Mouse (Mus musculus) heart, embryonic 12.5 days (tissue): ENCODE measurements at regions not wholly inside any gene's neighbourhood (a gene's known extent, or its start where the extent isn't known, plus 50 kb on each side); places are given as distances from the start of the nearest gene placed in this dataset.

Experiments used
- ATAC-seq: fragments of 200-750 bp; cut with Nextera tagmentation; 2 replicates; pipeline ENCODE4 v1.8.0; 2017; ENCODE audit warnings: moderate TSS enrichment, moderate library complexity; ENCODE audit not compliant: insufficient number of reproducible peaks, low FRiP score
- H3K27ac ChIP-seq: fragments of 300-500 bp; sonication (generic); 2 replicates; pipeline ENCODE4 v1.5.1; 2016; ENCODE audit warnings: mild to moderate bottlenecking, moderate library complexity; ENCODE audit not compliant: poor library complexity, severe bottlenecking
- H3K27me3 ChIP-seq: fragments of 300-500 bp; sonication (generic); replicated peaks from 2 replicates; pipeline ENCODE4 v1.6.1; 2016; ENCODE audit warnings: mild to moderate bottlenecking, moderate library complexity
- H3K36me3 ChIP-seq: fragments of 300-500 bp; sonication (generic); 2 replicates; pipeline ENCODE4 v1.6.1; 2016; ENCODE audit warnings: mild to moderate bottlenecking, moderate library complexity
- H3K4me1 ChIP-seq: fragments of 300-500 bp; sonication (generic); replicated peaks from 2 replicates; pipeline ENCODE4 v1.6.1; 2016; ENCODE audit warnings: mild to moderate bottlenecking
- H3K4me2 ChIP-seq: fragments of 300-500 bp; sonication (generic); 2 replicates; pipeline ENCODE4 v1.6.1; 2016; ENCODE audit warnings: mild to moderate bottlenecking, moderate library complexity
- H3K4me3 ChIP-seq: fragments of 300-500 bp; sonication (generic); 2 replicates; pipeline ENCODE4 v1.5.1; 2016; ENCODE audit warnings: mild to moderate bottlenecking
- H3K9ac ChIP-seq: fragments of 300-500 bp; sonication (generic); 2 replicates; pipeline ENCODE4 v1.6.1; 2016; ENCODE audit warnings: mild to moderate bottlenecking, moderate library complexity
- H3K9me3 ChIP-seq: fragments of 300-500 bp; sonication (generic); replicated peaks from 2 replicates; pipeline ENCODE4 v1.6.1; 2016; ENCODE audit warnings: mild to moderate bottlenecking, moderate library complexity
- WGBS: fragments of 180-500 bp; shearing (Covaris S2); methylation state at CpG from one replicate; pipeline ENCODE4 v1.1.7; 2016; 5-methylcytosine and 5-hydroxymethylcytosine counted together

DNA sequence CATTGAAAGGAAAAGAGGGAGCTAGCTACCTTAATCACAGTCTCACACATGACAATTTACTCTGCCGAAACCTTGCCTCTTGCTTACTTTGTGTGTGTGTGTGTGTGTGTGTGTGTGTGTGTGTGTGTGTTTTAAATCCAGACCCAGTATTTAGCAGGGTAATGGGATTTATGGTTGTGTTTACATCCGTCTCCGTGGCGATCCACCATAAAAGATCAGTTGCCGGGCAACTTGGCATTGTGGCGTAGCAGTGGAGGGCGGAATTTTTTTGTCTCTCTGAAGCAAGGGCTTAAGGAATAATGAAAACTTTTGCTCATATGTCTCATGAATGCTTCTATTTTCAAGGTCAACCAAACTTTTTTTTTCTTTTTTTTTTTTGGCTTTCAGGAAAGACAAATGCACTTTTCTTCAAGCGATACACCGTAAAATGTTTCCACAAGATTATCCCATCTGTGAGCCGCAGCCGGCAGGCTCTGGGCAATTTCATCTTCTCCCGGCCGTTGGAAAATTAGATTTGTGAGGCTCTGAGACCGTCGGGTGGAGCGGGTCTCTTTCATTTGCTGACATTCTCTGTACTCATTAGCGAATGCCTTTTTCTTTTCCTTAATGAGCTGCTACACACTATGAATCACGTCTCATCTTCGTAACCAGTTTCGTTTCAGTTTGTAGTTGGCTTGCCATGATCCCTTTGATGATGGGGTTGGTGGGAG lies 53.9 kb upstream of the Ptch1 start:
- no peak overlapping the region for H3K9ac ChIP-seq
- WGBS, result 70% methylated on average over 20 of the region's 20 CpGs
- no peak overlapping the region for H3K4me2 ChIP-seq
- no peaks in the 10 kb centered on the region for H3K36me3 ChIP-seq
- H3K4me3 ChIP-seq, result no peak overlapping the region
- no peaks in the 10 kb centered on the region for H3K9me3 ChIP-seq
- ATAC-seq, result no peak
- no peaks in the 10 kb centered on the region for H3K27me3 ChIP-seq
- H3K4me1 ChIP-seq, result no peaks in the 10 kb centered on the region
- H3K27ac ChIP-seq, result no peak overlapping the region

DNA sequence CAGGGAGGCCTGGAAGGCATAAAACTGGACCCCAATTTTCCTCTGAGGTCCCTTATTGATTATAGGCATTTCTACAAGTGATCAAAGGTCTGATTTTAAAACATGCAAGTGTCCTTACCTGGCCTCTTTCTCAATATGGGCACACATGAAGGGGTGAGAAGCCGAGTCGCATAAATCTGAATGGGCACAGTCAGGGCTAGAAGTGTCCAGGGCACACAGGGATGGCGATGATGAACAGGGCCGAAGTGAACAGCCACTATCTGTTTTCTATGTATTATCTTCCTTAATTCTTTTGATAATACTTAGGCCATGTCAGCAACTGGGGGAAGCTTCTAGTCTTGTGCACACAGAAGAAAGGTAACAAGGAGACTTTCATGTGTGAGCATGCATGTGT lies 54.5 kb upstream of the Ptch1 start:
- no peak overlapping the region for H3K27ac ChIP-seq
- no peak for ATAC-seq
- H3K36me3 ChIP-seq, result no peaks in the 10 kb centered on the region
- H3K9ac ChIP-seq, result no peak overlapping the region
- H3K4me1 ChIP-seq, result no peaks in the 10 kb centered on the region
- no peaks in the 10 kb centered on the region for H3K27me3 ChIP-seq
- no peak overlapping the region for H3K4me3 ChIP-seq
- H3K9me3 ChIP-seq, result no peaks in the 10 kb centered on the region
- WGBS, result 85% methylated on average over 4 of the region's 4 CpGs
- no peak overlapping the region for H3K4me2 ChIP-seq

DNA sequence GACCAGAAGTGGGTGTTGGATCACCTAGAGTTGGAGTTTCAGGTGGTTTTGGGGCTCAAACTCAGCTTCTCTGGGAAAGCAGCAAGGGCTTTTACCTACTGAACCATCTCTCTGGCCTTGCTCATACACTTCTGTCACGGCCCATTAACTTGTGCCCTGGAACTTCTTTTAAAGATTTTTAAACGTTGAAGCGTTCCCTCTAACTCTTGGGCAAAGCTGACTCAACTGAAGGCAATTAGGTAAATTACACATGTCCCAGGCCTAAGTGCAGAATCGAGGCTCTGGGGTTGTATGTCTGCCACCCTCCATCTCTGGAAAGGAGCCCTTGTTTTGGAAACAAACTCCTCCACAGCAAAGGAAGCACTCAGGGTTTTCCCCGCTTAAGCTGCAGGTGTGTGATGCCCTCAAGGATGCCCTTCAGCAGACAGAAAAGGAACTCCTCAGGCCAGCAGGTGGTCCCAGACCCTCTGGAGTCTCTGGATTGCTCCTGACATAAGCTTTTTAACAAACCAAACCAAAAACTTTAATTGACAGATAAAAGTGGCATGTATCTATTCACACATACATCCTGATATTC lies 58.5 kb upstream of the Ptch1 start:
- Histone ChIP-seq H3K4me3 (no peak overlapping the region), H3K27me3 (no peaks in the 10 kb centered on the region), H3K36me3 (no peaks in the 10 kb centered on the region), H3K4me1 (no peaks in the 10 kb centered on the region), H3K9me3 (no peaks in the 10 kb centered on the region), H3K9ac (no peak overlapping the region), H3K27ac (no peak overlapping the region), H3K4me2 (no peak overlapping the region)
- WGBS, result 72% methylated on average over 5 of the region's 5 CpGs
- ATAC-seq, result no peak

DNA sequence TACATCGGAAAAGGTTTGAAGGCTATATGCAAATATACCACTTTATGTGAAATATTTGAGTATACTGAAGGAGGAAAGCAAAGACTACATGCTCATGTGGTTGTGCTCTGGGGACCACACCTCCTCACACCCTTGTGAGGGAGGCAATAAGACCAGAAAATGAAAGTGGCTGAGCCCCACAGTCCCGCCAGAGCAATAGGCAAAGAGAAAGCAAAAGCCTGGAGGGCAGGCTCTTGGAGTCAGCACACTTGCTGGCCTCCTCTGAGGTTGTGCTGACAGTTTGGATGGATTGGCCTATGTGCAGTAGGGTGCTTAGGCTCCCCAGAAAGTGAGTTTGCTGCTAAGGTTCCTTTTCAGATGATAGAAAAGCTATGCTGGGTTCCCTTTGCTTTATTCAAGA lies 60.9 kb upstream of the Ptch1 start:
- H3K27ac ChIP-seq, result no peak overlapping the region

DNA sequence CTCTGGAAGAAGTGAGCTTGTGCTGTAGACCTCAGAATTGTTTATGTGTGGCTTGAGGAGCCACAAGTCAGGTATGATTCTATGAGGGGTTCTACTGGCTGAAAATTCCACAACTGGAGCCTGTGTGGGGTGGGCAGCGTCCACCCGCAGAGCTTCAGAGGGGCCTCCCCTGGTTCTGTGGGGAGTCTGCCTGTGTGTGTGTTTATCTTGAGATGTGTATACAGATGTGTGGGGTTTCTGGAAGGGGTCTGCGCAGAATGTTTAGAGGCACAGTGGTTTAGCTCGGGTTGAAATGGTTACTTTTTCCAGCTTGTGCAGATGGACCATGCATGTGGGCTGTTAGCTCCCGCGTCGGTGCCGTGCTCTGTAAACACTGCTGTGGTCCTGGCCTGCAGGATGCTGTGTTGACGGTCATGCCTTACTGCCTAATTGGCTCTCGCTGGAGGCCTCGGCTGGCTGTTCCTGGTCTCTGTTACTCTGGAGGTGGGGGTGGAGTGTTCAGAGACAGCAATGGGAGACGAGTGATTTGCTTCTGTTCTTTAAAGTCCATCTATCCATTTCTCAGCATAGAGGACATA lies 68.3 kb upstream of the Ptch1 start:
- H3K9ac ChIP-seq, result no peak overlapping the region
- H3K27me3 ChIP-seq, result no peaks in the 10 kb centered on the region
- H3K4me2 ChIP-seq, result no peak overlapping the region
- H3K4me3 ChIP-seq, result no peak overlapping the region
- no peak overlapping the region for H3K27ac ChIP-seq
- no peaks in the 10 kb centered on the region for H3K36me3 ChIP-seq
- peaks cover 20% of the 10 kb centered on the region for H3K4me1 ChIP-seq
- no peaks in the 10 kb centered on the region for H3K9me3 ChIP-seq
- WGBS, result 46% methylated on average over 12 of the region's 12 CpGs
- ATAC-seq, result peak; percentile 22; the same call in 1 of the 2 replicates

More for the DNA sequence above, 60.9 kb upstream of the Ptch1 start:
- no peak overlapping the region for H3K4me3 ChIP-seq
- ATAC-seq, result no peak
- no peak overlapping the region for H3K4me2 ChIP-seq
- no peaks in the 10 kb centered on the region for H3K4me1 ChIP-seq
- H3K36me3 ChIP-seq, result no peaks in the 10 kb centered on the region
- 87% methylated on average over 2 of the region's 2 CpGs for WGBS
- no peaks in the 10 kb centered on the region for H3K27me3 ChIP-seq
- H3K9ac ChIP-seq, result no peak overlapping the region
- H3K9me3 ChIP-seq, result no peaks in the 10 kb centered on the region

- H3K4me3 ChIP-seq, result no peak overlapping the region
- peak; percentile 84 for ATAC-seq
- no peak overlapping the region; the same call in 1 of the 2 replicates for H3K4me2 ChIP-seq
- H3K4me1 ChIP-seq, result peaks cover 20% of the 10 kb centered on the region
- H3K9me3 ChIP-seq, result no peaks in the 10 kb centered on the region
- 22% methylated on average over 5 of the region's 5 CpGs for WGBS
- H3K27me3 ChIP-seq, result no peaks in the 10 kb centered on the region
- H3K27ac ChIP-seq, result peak overlapping the region; percentile 90
- no peak overlapping the region for H3K9ac ChIP-seq
- H3K36me3 ChIP-seq, result no peaks in the 10 kb centered on the region
These were observed 69.2 kb upstream of the Ptch1 start for GRCm38 (mm10) chr13:63642617-63643016.

DNA sequence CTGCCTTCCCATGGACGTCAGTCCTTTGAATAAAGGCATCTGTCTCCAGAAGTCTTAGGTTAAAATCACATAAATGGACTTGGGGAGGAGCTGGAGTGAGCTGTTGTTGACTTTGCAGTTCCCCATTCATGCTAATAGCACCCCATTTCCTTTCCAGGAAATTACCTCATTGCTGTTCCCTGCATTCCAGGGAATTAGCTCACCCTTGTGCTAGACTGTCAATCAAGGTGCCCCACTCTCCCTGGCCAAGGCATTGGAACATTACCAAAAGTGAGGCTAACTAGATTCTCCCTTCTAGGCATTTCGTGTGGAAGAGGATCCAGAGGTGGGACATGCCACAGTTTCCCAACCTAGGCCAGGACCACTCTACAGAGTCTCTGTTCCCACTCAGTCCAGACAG lies 70.0 kb upstream of the Ptch1 start:
- H3K9ac ChIP-seq, result no peak overlapping the region

DNA sequence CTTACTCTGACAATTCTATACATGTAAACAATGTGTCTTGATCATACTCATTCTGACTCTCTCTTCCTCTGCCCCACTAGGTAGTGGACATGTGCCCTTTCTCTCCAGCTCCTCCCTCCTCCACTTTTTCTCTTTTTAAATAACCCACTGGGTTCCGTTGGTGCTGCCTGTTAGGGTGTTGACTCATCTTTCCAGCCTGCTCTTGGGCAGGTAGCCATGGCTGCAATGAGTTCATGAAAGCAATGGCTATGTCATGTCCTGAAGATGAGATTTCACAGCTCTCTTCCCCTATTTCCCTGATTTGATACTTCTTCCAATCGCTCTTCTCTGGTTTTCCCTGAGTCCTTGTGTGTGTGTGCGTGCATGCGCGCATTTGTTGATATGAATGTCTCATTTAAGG lies 70.9 kb upstream of the Ptch1 start:
- Histone ChIP-seq H3K36me3 (no peaks in the 10 kb centered on the region), H3K4me3 (no peak overlapping the region), H3K9me3 (no peaks in the 10 kb centered on the region), H3K27me3 (no peaks in the 10 kb centered on the region), H3K4me2 (no peak overlapping the region), H3K9ac (no peak overlapping the region), H3K4me1 (peaks cover 20% of the 10 kb centered on the region), H3K27ac (no peak overlapping the region)
- 88% methylated on average over 5 of the region's 5 CpGs for WGBS
- no peak for ATAC-seq

More for the DNA sequence above, 70.0 kb upstream of the Ptch1 start:
- Histone ChIP-seq H3K9me3 (no peaks in the 10 kb centered on the region), H3K4me3 (no peak overlapping the region), H3K4me2 (0 out of 2 replicates have a peak overlapping the region, but pooled peaks have one; percentile 13), H3K4me1 (peaks cover 20% of the 10 kb centered on the region), H3K36me3 (no peaks in the 10 kb centered on the region), H3K27me3 (no peaks in the 10 kb centered on the region), H3K27ac (peak overlapping the region; percentile 90)
- ATAC-seq, result 0 out of 2 replicates have a peak, but pooled peaks have one; percentile 49
- 37% methylated on average over 2 of the region's 2 CpGs for WGBS

GRCm38 (mm10) chr13:63649058-63649647 lies 75.8 kb upstream of the Ptch1 start:
- no peak overlapping the region for H3K27ac ChIP-seq
- no peaks in the 10 kb centered on the region for H3K36me3 ChIP-seq
- no peaks in the 10 kb centered on the region for H3K27me3 ChIP-seq
- WGBS, result 47% methylated on average over 3 of the region's 3 CpGs
- H3K4me1 ChIP-seq, result no peaks in the 10 kb centered on the region
- H3K4me3 ChIP-seq, result no peak overlapping the region
- no peaks in the 10 kb centered on the region for H3K9me3 ChIP-seq
- no peak for ATAC-seq
- no peak overlapping the region for H3K4me2 ChIP-seq
- no peak overlapping the region for H3K9ac ChIP-seq

DNA sequence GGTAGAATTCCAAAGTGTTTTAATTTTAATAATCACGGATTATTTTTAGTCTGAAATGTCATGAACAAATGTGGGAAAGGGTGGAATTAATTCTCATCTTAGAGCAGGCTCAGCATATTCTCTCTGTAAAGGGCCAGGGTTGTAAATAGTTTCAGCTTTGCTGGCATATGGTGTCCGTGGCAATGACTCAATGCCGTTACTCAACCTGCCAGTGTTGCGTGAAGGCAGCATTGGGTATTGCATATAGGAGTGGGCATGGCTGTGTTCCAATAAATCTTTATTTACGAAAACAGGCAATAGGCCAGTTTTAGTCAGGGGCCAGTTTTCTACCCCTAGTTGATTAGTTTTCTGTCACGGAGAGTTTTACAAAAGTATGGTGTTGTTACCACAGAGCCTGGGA lies 81.1 kb upstream of the Ptch1 start:
- no peaks in the 10 kb centered on the region for H3K4me1 ChIP-seq
- H3K4me3 ChIP-seq, result no peak overlapping the region
- no peaks in the 10 kb centered on the region for H3K9me3 ChIP-seq
- no peak for ATAC-seq
- WGBS, result 83% methylated on average over 6 of the region's 6 CpGs
- H3K27ac ChIP-seq, result no peak overlapping the region
- no peaks in the 10 kb centered on the region for H3K36me3 ChIP-seq
- H3K27me3 ChIP-seq, result no peaks in the 10 kb centered on the region
- no peak overlapping the region for H3K9ac ChIP-seq
- H3K4me2 ChIP-seq, result no peak overlapping the region

DNA sequence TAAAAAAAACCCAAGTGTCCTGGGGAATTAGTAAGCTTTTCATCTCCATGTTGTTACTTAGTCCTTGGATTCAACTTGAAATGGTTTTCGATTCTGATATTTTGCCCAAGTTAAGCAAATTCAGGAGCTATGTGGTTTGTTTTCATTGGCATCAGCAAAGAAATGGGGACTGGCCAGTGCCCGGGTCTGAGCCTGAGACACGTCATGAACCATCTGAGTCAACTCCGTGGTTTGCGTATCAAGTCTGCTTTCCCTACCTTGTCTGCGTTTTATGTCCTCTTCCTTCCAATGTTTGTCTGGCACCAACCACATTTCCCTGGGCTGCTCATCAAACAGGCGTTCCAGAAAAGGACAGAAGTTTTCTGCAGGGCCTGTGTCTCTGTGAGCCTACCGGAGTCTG lies 83.7 kb upstream of the Ptch1 start:
- no peaks in the 10 kb centered on the region for H3K4me1 ChIP-seq
- H3K27me3 ChIP-seq, result no peaks in the 10 kb centered on the region
- no peaks in the 10 kb centered on the region for H3K36me3 ChIP-seq
- no peaks in the 10 kb centered on the region for H3K9me3 ChIP-seq
- no peak overlapping the region for H3K4me2 ChIP-seq
- H3K9ac ChIP-seq, result no peak overlapping the region
- ATAC-seq, result no peak
- H3K27ac ChIP-seq, result no peak overlapping the region
- 75% methylated on average over 8 of the region's 8 CpGs for WGBS
- H3K4me3 ChIP-seq, result no peak overlapping the region
